Mouse (Mus musculus) mesoderm, embryonic 11.5 days (tissue): ENCODE results near the gene Zfp764.
"Not testable (repeated sequence)": the region's sequence is repeated elsewhere in the genome, so short reads cannot be mapped to it uniquely, and the experiment has no call there.

Experiments used
- DNase-seq: peaks from one replicate; pipeline ENCODE4 v3.0.0-alpha.2; 2012; ENCODE audit warnings: low read depth, low spot score

The Zfp764 gene

DNA sequence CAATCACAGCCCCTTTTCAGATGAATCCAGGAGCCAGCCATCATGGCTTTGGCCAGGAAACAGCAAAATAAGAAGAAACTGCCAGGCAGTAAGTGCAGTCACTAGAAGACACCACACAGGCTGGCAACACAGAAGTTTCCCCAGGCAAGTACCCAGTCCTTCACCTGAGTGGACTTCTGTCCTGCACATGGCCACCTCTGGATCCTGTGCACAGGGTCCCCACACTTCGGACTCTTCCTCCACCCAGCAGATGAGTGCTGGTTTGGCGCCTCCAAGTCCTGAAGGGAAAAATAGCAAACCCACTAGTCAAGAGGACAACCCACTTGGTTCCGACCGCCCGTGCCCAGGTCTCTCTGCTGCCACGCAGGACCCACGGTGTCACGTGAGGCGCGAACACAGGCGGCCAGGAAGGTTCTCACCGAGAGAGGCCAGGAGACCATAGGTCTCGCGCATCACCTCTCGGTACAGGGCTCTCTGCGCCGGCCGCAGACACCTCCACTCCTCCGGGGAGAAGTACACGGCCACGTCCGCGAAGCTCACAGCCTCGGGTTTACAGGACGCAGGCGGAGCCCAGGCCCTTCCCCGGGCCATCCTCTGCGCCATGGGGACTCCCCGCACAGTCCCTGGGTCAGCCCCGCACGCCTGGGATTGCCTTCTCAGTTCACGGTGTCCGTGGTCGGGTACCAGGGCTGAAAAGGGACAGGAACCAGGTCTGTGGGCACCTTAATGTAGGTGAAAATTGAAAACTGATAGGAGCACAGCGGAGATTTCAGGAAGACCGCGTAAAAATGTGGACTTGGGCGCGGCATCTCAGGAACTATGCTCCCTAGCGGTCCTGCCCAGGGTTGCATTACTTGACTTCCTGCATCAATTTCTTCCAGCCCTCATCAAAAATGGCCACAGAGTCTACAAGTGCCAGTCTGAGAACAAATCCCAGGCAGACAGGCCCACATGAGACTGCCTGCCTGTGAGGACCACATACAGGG is at the start of gene Zfp764:
TSS of gene Zfp764 (minus strand) at position 821 of the 986 bp plus-strand sequence.
- DNase-seq, result peak; percentile 85

DNA sequence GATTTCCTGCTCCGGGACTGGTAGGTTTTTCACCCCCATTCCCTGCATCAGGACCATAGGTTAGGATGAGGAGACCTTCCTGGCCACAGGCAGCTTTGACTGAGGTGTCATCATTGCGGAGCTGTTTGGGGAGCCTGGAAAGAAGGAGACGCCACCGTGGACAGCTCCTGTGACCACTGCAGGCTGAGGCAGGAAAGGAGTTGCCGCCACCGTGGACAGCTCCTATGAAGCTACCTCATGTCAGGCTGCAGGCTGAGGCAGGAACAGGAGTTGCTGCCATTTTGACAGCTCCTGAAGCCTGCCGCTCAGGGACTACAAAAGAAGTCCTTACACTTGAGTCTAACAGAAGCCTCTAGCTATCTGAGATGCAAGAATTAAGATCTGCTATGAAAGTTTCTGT is 48.3 kb upstream of the Zfp764 start:
- DNase-seq, result no peak

DNA sequence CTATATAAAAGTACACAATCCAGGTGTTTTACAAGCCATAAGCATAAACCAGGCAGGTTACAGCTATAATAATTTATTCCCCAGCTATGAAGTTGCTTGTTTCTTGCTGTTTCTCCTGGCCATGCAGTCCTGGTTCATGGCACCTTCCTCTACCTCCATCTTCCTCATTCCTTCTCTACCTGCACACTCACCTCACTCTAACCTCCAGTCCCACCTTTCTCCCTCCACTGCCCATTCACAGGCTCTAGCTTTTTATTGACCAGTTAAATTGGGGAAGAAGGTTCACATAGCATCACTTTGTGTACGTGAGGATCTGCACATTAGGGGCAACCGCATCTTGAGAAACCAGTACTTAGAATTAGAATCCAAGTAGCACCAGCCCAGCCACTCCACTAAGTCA is 46.4 kb upstream of the Zfp764 start:
- DNase-seq, result no peak

DNA sequence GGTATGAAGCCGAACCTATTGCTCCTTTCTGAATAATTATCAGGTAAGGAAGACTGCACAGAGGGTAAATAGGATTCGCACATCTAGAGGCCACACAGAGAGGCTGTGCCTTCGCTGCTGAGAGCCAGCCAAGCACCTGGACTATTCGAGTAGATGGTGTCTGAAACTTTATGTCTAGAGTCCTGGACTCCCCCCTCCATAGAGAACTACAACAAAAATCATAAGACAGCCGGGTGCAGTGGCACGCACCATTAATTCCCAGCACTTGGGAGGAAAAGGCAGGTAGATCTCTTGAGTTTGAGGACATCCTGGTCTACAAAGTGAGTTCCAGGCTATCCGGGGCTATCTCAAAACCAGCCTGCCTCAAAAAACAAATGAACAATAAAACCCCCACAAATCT is 43.3 kb upstream of the Zfp764 start:
- DNase-seq, result no peak

DNA sequence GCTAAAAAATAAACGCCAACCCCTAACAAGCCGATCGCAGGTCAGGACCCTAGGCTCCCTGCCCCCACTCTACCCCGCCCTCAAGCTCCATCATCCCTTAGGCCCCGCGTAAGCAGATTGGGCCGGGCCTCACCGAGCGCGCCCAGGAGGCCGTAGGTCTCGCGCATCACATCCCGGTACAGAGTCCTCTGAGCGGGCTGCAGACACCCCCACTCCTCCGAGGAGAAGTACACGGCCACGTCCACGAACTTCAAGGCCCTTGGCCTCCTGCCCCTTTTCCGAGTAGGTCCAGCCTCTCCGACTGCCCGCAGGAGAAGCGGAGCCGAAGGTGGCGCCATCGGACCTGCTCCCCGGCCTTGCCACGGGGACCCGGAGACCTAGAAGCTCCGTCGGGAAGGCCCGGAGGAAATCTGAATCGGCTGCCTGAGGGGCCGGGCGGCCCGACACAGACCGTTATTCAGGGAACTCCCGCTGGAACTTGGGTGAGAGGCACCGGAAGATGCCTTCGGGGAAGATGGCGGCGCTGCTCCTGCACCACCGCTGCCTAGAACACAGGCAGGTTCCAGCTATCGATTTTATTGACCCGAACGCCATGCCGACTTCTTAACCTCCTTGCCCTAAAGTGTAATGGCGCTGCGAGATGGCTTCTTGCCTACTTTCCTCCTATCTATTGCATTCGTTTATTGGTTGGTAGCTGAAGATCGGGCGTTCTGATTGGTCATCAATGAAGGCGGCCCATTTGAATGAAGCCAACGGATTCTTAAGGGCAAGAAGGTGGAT is 42.1 kb upstream of the Zfp764 start, which contains the start of gene Zfp689:
TSS of gene Zfp689 (minus strand) at position 638 of the 780 bp plus-strand sequence.
- peak; percentile 96 for DNase-seq

DNA sequence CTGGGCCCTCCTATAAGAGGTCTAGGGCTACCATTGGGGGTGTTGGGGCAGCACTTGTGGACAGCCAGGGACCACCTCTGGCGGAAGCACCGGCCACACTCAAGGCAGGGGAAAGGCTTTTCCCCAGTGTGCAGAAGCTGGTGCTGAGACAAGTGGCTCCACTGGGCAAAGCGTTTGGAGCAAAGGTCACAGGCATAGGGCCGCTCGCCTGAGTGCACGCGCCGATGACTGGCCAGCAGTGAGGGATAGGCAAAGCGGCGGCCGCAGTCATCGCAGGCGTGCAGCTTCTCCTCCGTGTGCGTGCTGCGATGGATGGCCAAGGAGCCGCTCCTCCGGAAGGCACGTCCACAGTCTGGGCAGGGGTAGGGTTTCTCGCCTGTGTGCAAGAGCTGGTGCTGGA is 37.4 kb upstream of the Zfp764 start:
- no peak for DNase-seq

DNA sequence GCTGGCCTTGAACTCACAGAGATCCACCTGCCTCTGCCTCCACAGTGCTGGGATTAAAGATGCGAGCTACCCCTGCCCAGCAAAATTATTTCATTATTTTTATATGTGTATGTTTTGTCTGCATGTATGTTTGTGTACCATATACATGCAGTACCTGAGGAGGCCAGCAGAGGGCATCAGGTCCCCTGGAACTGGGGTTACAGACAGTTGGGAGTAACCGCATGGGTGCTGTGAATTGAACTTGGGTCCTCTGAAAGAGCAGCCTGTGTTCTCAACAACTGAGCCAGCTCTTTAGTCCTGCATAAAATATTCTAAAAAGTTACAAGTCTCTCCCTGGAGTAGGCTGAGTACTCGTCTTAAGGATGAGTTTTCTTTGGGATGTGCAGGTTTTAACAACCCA is 31.1 kb upstream of the Zfp764 start:
- no peak for DNase-seq

DNA sequence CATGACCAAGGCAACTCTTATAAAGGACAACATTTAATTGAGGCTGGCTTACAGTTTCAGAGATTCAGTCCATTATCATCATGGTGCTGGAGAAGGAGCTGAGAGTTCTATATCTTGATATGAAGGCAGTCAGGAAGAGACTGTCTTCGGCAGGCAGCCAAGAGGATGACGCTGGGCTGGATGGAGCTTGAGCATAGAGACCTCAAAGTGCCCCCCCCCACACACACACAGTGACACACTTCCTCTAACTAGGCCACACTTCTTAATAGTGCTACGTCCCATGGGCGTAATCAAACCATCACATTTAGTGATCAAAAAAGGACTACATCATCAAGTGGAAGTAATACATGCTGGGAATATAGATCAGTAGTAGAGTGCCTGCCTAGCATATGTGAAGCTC is 28.6 kb upstream of the Zfp764 start:
- DNase-seq, result no peak

DNA sequence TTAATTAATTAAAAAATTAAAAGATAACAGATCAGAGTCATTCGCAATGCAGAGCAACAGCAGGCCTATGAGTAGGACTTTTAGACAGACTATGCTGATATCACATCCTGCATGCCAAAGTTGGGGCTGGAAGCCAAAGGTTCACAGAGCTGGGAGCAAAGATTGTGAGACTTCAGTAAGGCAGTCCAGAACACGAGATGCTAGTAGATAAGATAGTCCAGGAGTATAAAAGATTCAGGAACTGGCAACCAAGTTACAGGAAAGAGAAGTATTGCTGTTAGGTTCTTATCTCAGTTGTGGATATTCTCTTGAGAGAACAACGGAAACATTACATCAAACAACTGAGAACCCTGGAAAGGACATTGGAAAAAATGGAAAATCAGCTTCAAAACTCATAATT is 19.7 kb upstream of the Zfp764 start:
- DNase-seq, result no peak

DNA sequence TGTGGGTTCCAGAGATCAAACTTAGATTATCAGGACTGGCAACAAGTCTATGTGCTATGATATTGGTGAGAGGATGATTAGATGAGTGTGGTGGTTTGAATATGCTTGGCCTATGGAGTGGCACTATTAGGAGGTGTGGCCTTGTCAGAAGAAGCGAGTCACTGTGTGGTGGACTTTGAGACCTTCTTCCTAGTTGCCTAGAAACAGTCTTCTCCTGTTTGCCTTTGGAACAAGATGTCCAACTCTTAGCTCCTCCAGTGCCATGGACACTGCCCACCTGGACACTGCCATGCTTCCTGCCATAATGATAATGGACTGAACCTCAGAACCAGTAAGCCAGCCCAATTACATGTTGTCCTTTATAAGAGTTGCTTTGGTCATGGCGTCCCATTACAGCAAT is 19.3 kb upstream of the Zfp764 start:
- no peak for DNase-seq

DNA sequence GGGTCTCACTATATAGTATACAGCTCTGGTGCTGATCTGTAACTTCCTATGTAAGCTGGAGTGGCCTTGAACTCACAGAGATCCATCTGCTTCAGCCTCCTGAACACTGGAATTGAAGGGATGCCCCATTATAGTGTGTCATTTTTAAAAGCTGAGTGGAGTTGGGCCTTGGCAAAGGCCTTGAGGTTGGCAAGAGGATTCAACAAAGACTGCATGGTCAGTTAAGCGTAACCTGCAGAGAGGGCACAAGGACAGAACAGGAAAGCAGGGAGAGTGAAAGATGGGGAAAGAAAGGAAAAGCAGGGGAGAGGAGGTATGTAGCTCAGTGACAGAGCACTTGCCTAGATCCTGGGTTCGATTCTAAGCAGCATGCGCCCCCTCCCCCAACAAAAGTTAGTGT is 18.7 kb upstream of the Zfp764 start:
- DNase-seq, result no peak

DNA sequence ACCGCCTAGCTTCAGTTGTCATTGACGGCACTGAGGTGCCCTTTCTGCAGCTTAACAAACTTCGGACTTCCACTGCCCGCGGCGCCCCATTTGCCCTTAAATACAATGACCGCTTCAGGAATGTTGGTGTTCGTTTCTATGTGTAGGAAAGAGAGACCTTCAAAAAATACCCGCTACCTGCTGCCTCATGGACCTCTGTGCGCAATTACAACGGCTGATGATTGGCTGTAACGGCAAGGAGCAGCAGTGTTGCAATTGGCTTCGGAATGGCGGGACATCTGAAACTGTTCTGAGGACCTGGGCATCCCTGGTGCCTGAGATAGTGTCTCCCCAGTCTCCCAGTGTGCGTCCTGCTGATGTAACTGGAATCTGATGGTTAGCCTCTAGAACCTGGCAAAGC is 15.6 kb upstream of the Zfp764 start:
- no peak for DNase-seq

DNA sequence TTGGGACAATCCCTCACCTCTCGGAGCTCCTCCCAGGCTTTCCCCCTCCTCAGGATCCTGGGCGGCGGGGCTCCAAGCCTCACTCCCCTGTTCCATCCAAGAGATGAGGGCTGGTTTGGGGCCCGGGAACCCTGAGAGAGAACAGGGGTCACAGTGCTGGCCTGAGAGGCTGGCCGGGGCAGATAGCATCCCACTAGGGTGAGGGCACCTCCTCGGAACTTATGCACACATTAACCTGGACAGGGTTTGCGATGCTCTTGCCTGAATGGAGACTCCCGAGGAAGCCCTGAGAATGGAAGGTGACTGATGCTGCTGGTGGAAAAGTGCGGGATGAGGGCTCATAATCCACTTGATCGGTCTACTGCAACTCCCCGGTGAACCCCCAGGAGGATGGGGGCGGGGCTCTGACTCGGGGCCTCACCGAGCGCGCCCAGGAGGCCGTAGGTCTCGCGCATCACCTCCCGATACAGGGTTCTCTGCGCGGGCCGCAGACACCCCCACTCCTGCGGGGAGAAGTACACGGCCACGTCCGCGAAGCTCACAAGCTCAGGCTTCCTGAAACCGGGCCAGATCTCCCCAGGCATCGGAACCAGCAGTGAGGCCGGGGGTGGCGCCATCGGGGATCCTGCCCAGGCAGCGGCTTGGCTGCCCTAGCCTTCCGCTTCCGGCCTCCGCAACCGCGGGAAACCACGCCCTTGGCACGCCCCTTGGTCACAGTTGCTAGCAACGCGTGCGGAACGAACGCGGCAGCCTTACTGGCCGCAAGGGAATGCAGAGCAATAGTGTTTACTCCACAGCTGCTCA is 15.0 kb upstream of the Zfp764 start, which contains the start of gene Zfp688:
TSS of gene Zfp688 (minus strand) at position 681 of the 804 bp plus-strand sequence.
- DNase-seq, result peak; percentile 92

DNA sequence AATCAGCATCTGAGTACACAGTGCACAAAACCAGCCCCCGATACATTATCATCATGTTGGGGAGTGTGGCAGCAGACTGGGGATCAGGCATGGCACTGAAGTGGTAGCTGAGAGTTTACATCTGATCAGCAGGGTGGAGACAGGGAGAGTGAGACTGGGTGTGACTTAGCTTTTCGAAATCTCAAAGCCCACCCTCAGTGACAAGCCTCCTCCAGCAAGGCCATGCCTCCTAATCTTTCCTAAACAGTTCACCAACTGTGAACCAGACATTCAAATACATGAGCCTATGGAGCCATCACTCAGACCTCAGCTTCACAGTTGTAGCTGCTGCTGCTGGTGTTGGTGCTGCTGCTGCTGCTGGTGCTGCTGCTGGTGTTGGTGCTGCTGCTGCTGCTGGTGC is 4.8 kb upstream of the Zfp764 start:
- no peak for DNase-seq

DNA sequence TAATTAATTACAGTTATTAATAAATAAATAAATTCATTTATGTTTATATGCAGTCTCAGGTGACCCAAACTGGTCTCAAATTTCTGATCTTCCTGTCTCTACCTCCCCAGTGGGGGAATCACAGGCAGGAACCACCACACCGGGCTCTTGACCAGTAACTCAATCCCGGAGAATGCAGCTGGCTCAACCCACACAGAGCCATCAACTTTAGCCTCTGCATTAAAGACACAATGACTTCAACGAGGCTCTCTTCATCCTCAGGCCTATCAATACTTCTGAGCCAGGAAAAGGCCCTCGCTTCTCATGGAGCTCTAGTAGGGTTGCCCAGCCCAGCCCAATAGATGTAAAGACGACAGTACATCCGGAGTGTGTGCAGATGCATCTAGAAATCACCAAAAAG is 2.5 kb downstream of the Zfp764 start:
- DNase-seq, result not testable (repeated sequence)

DNA sequence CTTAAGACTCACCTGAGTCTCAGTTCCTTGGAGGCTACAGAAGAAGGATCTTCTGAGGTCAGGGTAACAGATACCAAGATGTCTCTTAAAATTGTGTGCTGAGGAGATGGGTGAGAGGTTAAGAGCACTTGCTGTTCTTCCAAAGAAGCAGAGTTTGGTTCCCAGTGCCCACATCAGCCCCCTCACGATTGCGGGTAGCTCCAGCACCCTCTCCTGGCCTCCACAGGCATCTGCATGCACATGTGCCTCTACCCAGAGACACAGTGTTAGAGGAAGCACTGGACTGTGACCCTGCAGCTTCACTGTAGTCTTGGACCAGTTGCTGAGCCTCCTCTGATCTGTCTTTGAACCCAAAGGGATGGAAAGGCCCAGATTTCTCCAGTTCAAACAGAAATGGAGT is 3.6 kb downstream of the Zfp764 start:
- DNase-seq, result no peak

DNA sequence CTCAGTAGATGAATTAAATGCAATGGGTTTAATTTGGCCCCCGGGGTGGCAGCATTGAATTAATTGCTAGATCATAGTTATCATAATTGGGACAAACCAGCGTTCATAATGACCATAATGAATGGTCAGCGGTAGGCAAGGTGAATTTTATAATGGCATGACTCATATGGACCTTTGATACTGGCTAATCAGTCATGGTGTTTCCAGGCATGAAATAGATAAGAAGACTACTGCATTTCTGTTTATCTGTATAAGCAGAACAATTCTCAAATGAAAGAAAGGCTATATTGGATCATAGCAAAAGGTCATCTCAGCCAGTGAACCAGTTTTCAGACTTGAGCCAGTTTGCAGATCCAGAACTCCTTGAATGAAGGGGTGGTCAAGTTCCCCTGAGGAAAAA is 6.3 kb downstream of the Zfp764 start:
- no peak for DNase-seq

DNA sequence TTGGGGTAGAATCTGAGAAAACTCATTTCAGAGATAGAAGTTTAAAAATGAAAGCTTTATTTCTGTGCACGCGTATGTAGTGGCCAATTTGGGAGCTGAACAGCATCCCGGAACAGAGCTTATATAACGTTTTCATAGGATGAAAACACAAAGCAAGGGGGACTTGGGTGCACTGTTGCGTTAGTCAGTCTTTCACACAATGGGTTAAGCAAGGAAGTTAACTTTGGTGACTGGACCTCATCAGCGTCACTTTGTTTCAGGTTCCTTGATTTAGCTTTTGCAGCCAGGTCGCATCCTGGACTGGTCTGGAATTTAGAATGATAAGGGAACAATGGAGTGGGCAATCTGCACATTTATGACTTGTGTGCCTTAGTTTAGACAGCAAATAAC is 12.7 kb downstream of the Zfp764 start:
- no peak for DNase-seq

DNA sequence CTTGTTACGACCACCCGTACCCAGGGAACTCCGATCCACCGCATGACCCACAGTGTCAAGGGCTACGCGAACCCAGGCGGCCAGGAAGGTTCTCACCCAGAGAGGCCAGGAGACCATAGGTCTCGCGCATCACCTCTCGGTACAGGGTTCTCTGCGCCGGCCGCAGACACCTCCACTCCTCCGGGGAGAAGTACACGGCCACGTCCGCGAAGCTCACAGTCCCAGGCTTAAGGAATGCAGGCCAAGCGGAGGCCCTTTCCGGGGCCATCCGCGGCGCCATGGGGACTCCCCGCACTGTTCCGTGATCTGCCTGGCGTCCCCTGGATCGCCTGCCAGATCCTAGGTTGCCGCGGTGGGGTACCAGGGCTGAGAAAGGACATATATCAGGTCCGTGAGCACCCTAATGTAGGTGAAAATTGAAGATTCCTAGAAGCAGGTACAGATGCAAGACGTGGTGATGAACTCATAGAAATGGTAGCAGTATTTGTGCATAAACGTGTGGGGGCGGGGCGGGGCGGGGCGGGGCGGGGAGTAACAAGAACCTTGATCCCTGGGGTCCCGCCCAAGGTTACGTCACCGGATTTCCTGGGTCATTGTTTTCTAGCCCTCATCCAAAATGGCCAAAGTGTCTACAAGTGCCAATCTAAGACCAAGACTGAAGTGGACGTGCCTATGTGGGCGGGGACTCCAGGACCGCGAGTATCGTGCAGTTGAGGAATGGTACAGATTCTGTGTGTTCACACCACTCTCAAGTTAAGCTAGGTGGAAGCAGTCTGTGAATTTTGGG is 13.3 kb downstream of the Zfp764 start, which contains the start of gene E430018J23Rik:
TSS of gene E430018J23Rik (minus strand) at position 473 of the 787 bp plus-strand sequence.
- DNase-seq, result peak; percentile 97

DNA sequence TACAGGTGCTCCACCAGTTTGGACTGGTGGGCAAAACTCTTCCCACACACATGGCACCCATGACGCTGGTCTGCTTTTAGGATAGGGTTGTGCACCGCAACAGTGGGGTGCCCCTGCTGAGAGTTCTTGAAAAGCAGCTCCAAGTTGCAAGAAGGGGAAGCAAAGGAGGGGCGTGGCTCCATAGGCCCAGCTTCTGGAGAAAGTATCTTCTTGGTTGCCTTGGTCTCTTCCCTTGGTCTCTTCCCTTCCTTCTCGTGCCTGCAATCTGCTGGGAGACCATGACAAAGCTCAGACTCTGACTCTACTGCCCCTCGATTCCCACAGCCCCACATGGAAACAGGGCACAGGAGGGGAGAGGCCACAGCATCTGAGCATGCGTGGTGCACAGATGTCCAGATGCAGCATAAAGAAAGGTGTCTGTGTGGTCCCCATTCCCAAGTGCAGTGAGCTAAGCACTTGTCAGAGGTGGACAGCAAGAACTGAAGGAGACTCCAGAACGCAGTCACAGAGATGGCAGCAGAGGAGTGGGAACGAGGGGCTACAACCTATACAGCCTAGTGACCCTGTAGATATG is 14.3 kb downstream of the Zfp764 start:
- DNase-seq, result no peak
